Mouse (Mus musculus) myocyte (in vitro differentiated cells): Measurements from ENCODE around the gene Zbtb24.

Source experiments
- CEBPB ChIP-seq: IDR thresholded peaks from 2 replicates; pipeline ENCODE4 v1.6.1; 2011; ENCODE audit warnings: mild to moderate bottlenecking, moderate library complexity; ENCODE audit not compliant: poor library complexity, insufficient read depth, severe bottlenecking
- E2F4 ChIP-seq: IDR thresholded peaks from one replicate; pipeline ENCODE4 v1.6.1; 2011; ENCODE audit warnings: mild to moderate bottlenecking, control low read depth, moderate library complexity; ENCODE audit not compliant: insufficient read depth
- MAX ChIP-seq: IDR thresholded peaks from one replicate; pipeline ENCODE4 v1.6.1; 2011; ENCODE audit warnings: low read depth, mild to moderate bottlenecking, control low read depth
- POLR2A ChIP-seq: IDR thresholded peaks from one replicate; pipeline ENCODE4 v1.6.1; 2011; ENCODE audit warnings: low read depth, mild to moderate bottlenecking, control low read depth, moderate library complexity; ENCODE audit not compliant: insufficient read length
- POLR2AphosphoS2 ChIP-seq: IDR thresholded peaks from one replicate; pipeline ENCODE4 v1.6.1; 2011; ENCODE audit warnings: low read depth, control low read depth; ENCODE audit not compliant: insufficient read length
- REST ChIP-seq: IDR thresholded peaks from one replicate; pipeline ENCODE4 v1.6.1; 2011; ENCODE audit warnings: mild to moderate bottlenecking, control low read depth, moderate library complexity; ENCODE audit not compliant: insufficient read depth, insufficient read length
- TCF3 ChIP-seq: IDR thresholded peaks from one replicate; pipeline ENCODE4 v1.6.1; 2011; ENCODE audit warnings: low read depth, control low read depth; ENCODE audit not compliant: insufficient read length
- USF1 ChIP-seq: IDR thresholded peaks from one replicate; pipeline ENCODE4 v1.6.1; 2011; ENCODE audit warnings: low read depth, mild to moderate bottlenecking, control low read depth, moderate library complexity

GRCm38 (mm10) chr10:41477018-41477277 is 26.8 kb downstream of the Zbtb24 start:
- no peak for TF ChIP-seq POLR2A
- TF ChIP-seq USF1 = no peak
- TF ChIP-seq E2F4 = no peak
- no peak for TF ChIP-seq POLR2AphosphoS2
- TF ChIP-seq TCF3 = no peak
- no peak for TF ChIP-seq CEBPB
- no peak for TF ChIP-seq REST
- no peak for TF ChIP-seq MAX
